In genomic region chr4:24966299-24966991, GRCm38 (mm10) we compare ENCODE assay signal across 8 mouse cellular contexts. TPM values are rescaled to one million over a fixed set of nuclear protein-coding genes. Genes with fewer than 3 reads are reported as not detected.
DNase-seq lines count a peak whose midpoint lies in the region; ATAC-seq and TF ChIP-seq lines count a peak whose summit lies in the region.

Gene Gpr63, plus strand, starts transcription at chr4:24966407.

- H3K36me3 ChIP-seq in ES-Bruce4 (ENCODE audit: control insufficient read depth, insufficient read depth, low read length, poor library complexity, severe bottlenecking), result no peaks in the 10 kb centered on the region
- no peaks in the 10 kb centered on the region for H3K36me3 ChIP-seq in forebrain, postnatal 0 days (ENCODE audit: insufficient read depth)
- no peaks in the 10 kb centered on the region for H3K36me3 ChIP-seq in liver, postnatal 0 days (replicated peaks; ENCODE audit: insufficient read depth, low read length)

- H3K4me3 ChIP-seq in ES-Bruce4 (ENCODE audit: low read depth, low read length), result peak within 1 kb of the TSS; percentile 79
- peak within 1 kb of the TSS; percentile 90 for H3K4me3 ChIP-seq in forebrain, postnatal 0 days (ENCODE audit: low read depth, low read length)
- H3K4me3 ChIP-seq in liver, postnatal 0 days (ENCODE audit: low read depth, low read length), result peak within 1 kb of the TSS; percentile 52
- H3K4me3 ChIP-seq in olfactory bulb, adult 2 months (ENCODE audit: insufficient read depth, low read depth, low read length), result peak within 1 kb of the TSS; percentile 79

- intact Hi-C loops in heart, postnatal 25 days (cut with DNase I), result loop anchor here (5.0 kb wide), 1 partner anchor 64 kb away; no protein-coding TSS in a partner anchor

- no peak within 1 kb of the TSS for H3K27ac ChIP-seq in ES-Bruce4 (ENCODE audit: insufficient read depth, low read length)
- peak within 1 kb of the TSS; percentile 95 for H3K27ac ChIP-seq in forebrain, postnatal 0 days (ENCODE audit: low read depth, low read length)
- H3K27ac ChIP-seq in liver, postnatal 0 days (ENCODE audit: low read depth), result peak within 1 kb of the TSS; percentile 59; the same call in 1 of the 2 replicates
- peak within 1 kb of the TSS; percentile 81 for H3K27ac ChIP-seq in olfactory bulb, adult 2 months (ENCODE audit: insufficient read depth, low read depth, low read length)

- H3K9me3 ChIP-seq in ES-Bruce4 (replicated peaks; ENCODE audit: control insufficient read depth, insufficient read depth, low read length, poor library complexity, severe bottlenecking), result no peaks in the 10 kb centered on the region
- H3K9me3 ChIP-seq in forebrain, postnatal 0 days (ENCODE audit: low read length), result no peaks in the 10 kb centered on the region
- H3K9me3 ChIP-seq in liver, postnatal 0 days (ENCODE audit: low read length), result no peaks in the 10 kb centered on the region

- H3K4me1 ChIP-seq in ES-Bruce4 (ENCODE audit: control insufficient read depth, insufficient read depth, low read length), result no peaks in the 10 kb centered on the region
- H3K4me1 ChIP-seq in forebrain, postnatal 0 days (ENCODE audit: insufficient read depth), result peaks cover 11% of the 10 kb centered on the region
- no peaks in the 10 kb centered on the region for H3K4me1 ChIP-seq in liver, postnatal 0 days (ENCODE audit: insufficient read depth)
- peaks cover 5% of the 10 kb centered on the region for H3K4me1 ChIP-seq in olfactory bulb, adult 2 months (ENCODE audit: control insufficient read depth, insufficient read depth, low read length)

- no peak for TF ChIP-seq POLR2A in ES-Bruce4 (IDR thresholded peaks at IDR 0.05; ENCODE audit: insufficient read depth, low read length)
- peak; percentile 72 for TF ChIP-seq POLR2A in olfactory bulb, adult 2 months (IDR thresholded peaks at IDR 0.05; ENCODE audit: insufficient read depth, low read depth, low read length)

- H3K9ac ChIP-seq in ES-Bruce4 (ENCODE audit: low read depth, poor library complexity, severe bottlenecking), result peak within 1 kb of the TSS; percentile 96
- peak within 1 kb of the TSS; percentile 95 for H3K9ac ChIP-seq in forebrain, postnatal 0 days
- peak within 1 kb of the TSS; percentile 59 for H3K9ac ChIP-seq in liver, postnatal 0 days (replicated peaks)

- peaks cover 3% of the 10 kb centered on the region for H3K27me3 ChIP-seq in ES-Bruce4 (ENCODE audit: control insufficient read depth, insufficient read depth, low read length, poor library complexity, severe bottlenecking)
- no peaks in the 10 kb centered on the region for H3K27me3 ChIP-seq in forebrain, postnatal 0 days (ENCODE audit: insufficient read depth, low read length)
- peaks cover 18% of the 10 kb centered on the region for H3K27me3 ChIP-seq in liver, postnatal 0 days (ENCODE audit: insufficient read depth, low read length)

- no peak for TF ChIP-seq CTCF in ES-Bruce4 (IDR thresholded peaks at IDR 0.05; ENCODE audit: low read depth, low read length)
- peak; percentile 59 for TF ChIP-seq CTCF in forebrain, postnatal 0 days (IDR thresholded peaks at IDR 0.05; ENCODE audit: low read depth)
- TF ChIP-seq CTCF in liver, postnatal 0 days (IDR thresholded peaks at IDR 0.05; ENCODE audit: low read depth), result no peak
- no peak for TF ChIP-seq CTCF in olfactory bulb, adult 2 months (IDR thresholded peaks at IDR 0.05; ENCODE audit: insufficient read depth, low read depth, low read length)

- peak; percentile 98 for ATAC-seq in forebrain, postnatal 0 days
- peak; percentile 76 for ATAC-seq in liver, postnatal 0 days

- TF ChIP-seq EP300 in ES-Bruce4 (IDR thresholded peaks at IDR 0.05; ENCODE audit: insufficient read depth, low read depth, low read length), result no peak
- no peak for TF ChIP-seq EP300 in liver, postnatal 0 days (IDR thresholded peaks at IDR 0.05; ENCODE audit: low read depth)

- DNase-seq in cerebellum, adult 18-20 months, result peak; percentile 76 to 83
- peak; percentile 88 for DNase-seq in forebrain, postnatal 0 days
- DNase-seq in heart, postnatal 25 days (ENCODE audit: low spot score), result peak; percentile 26
- peak; percentile 76 to 77 for DNase-seq in layer of hippocampus, adult 18-20 months (ENCODE audit: low spot score in 2 of 2)
- peak; percentile 53 for DNase-seq in liver, postnatal 0 days
- peak; percentile 9 for DNase-seq in thymus, postnatal 25 days

- peak within 1 kb of the TSS; percentile 68 for H3K4me2 ChIP-seq in forebrain, postnatal 0 days (ENCODE audit: low read depth)
- peak within 1 kb of the TSS; percentile 82 for H3K4me2 ChIP-seq in liver, postnatal 0 days (ENCODE audit: low read depth, low read length)

- WGBS in forebrain, postnatal 0 days, result 2% methylated on average over 70 of the region's 78 CpGs
- under 1% methylated on average over 66 of the region's 78 CpGs for WGBS in liver, postnatal 0 days (ENCODE audit: insufficient replicate concordance)
- under 1% methylated on average over 78 of the region's 78 CpGs for WGBS in olfactory bulb, adult 2 months

RNA-seq across cellular contexts. Expression of gene Gpr63, which starts in this region (rescaled TPM):
- polyA plus RNA-seq in ES-Bruce4 (2011; ENCODE audit: insufficient read depth, insufficient read length, low read depth, missing spikeins), result 2.4 and 2.8 TPM in 2 replicates
- 3.0 and 13.7 TPM in 2 replicates for total RNA-seq in forebrain, postnatal 0 days (2014; rRNA removed)
- polyA plus RNA-seq in forebrain, postnatal 0 days (2015; fragmentation: Nextera tagmentation; extraction: Ambion mirVana), result 2.4 and 2.7 TPM in 2 replicates
- 1 to 10 TPM; 1.3 to 2.0 TPM for total RNA-seq in heart, postnatal 25 days (2021)
- 10 to 100 TPM; 38.6 to 39.5 TPM for total RNA-seq in layer of hippocampus, adult 18-20 months (2021)
- polyA plus RNA-seq in liver, postnatal 0 days (2015; fragmentation: Nextera tagmentation; extraction: Ambion mirVana), result 0.05 and 0.25 TPM in 2 replicates
- not detected in 2 replicates for polyA plus RNA-seq in olfactory bulb, adult 2 months (2012; ENCODE audit: insufficient read depth, insufficient read length, low replicate concordance, missing spikeins)

Comparison
In these comparisons a context has a peak if more than half of its experiments do, and no peak if none do; other contexts are left out.
1. Peak in DNase-seq, ATAC-seq, H3K4me3 ChIP-seq, H3K27ac ChIP-seq, H3K9ac ChIP-seq and H3K4me2 ChIP-seq in liver, postnatal 0 days; RNA of the gene not detected or under 1 TPM.
2. DNase-seq: peak in every context shown above with its lines; median percentile 88 in forebrain, postnatal 0 days; 80 in cerebellum, adult 18-20 months; 76 in layer of hippocampus, adult 18-20 months; 53 in liver, postnatal 0 days; 26 in heart, postnatal 25 days; 9 in thymus, postnatal 25 days.